Mouse (Mus musculus): ENCODE results near the gene Mrpl24. TPM values are rescaled to one million over a fixed set of nuclear protein-coding genes. Genes with fewer than 3 reads are reported as not detected.

Mrpl24 gene
- polyA plus RNA-seq, 1 experiment from 2014 or later = 74.7 TPM

DNA sequence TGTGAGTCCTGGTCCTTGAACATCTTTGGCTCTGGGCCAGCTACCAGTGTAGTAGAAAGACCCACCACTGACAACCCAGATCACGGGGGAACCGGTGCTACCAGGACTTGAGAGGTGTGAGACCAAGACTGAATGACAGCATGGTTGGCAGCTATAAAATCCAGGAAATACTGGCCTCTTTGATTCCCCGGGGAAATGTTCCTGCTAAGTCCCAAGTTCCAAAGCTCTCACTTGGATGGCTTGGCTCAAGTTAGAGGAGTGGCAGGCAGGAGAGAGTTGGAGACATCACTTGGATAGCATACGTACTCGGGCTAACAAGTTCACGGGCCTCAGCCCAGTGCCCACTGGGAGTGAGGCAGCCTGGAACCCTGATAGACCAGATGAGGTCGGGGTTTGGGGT, 24.3 kb downstream of the Mrpl24 start:
- Histone ChIP-seq H3K36me3 (peaks cover 59% of the 10 kb centered on the region), H3K4me3 (no peak overlapping the region), H3K27me3 (ENCODE audit: insufficient read depth, poor library complexity, severe bottlenecking) (no peaks in the 10 kb centered on the region), H3K27ac (0 out of 2 replicates have a peak overlapping the region, but pooled peaks have one; percentile 23), H3K4me1 (replicated peaks) (peaks cover 53% of the 10 kb centered on the region), H3K9me3 (no peaks in the 10 kb centered on the region)
- 86% methylated on average over 7 of the region's 7 CpGs for WGBS
- DNase-seq (ENCODE audit: low spot score) = no peak

DNA sequence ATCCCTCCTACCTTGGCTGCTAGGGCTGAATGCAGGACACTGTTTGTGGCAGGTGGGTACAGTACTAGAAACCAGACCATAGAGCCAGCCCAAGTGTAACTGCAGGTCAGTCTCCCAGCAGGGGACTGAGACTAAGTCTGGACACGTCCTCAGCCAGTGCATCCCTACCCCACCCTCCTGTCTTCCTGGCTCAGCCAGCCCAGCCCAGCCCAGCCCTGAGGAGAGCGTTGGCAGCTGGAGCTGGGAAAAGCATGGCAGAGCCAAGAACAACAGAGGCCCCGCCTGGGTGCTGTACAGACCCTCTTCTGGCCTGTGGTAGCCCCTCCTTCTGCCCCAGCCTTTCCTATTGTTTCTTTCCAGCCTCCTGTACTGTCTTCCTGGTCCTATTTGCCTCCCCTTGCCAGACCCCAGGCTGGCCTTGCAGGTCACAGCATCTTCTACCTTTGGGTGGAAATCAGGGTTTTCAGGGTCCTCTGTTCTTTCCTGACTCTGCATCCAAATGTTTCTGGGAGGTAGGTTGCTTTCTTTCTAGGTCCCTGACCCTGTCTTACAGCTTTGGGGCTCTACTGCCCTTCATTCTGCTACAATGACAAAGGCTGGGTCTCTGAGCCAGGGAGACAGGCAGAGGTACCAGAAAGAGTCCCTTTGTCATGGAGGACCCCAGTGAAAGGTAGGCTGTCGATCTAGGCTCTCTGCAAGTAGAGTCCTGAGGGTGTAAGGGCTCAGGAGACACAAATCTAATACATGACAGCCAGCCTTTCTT, 25.7 kb downstream of the Mrpl24 start:
- Histone ChIP-seq H3K4me3 (peak overlapping the region; percentile 75), H3K4me1 (replicated peaks) (peaks cover 68% of the 10 kb centered on the region), H3K9me3 (no peaks in the 10 kb centered on the region), H3K36me3 (peaks cover 44% of the 10 kb centered on the region), H3K27me3 (ENCODE audit: insufficient read depth, poor library complexity, severe bottlenecking) (no peaks in the 10 kb centered on the region), H3K27ac (peak overlapping the region; percentile 97)
- peak; percentile 43 for DNase-seq (ENCODE audit: low spot score)
- 16% methylated on average over 4 of the region's 4 CpGs for WGBS

DNA sequence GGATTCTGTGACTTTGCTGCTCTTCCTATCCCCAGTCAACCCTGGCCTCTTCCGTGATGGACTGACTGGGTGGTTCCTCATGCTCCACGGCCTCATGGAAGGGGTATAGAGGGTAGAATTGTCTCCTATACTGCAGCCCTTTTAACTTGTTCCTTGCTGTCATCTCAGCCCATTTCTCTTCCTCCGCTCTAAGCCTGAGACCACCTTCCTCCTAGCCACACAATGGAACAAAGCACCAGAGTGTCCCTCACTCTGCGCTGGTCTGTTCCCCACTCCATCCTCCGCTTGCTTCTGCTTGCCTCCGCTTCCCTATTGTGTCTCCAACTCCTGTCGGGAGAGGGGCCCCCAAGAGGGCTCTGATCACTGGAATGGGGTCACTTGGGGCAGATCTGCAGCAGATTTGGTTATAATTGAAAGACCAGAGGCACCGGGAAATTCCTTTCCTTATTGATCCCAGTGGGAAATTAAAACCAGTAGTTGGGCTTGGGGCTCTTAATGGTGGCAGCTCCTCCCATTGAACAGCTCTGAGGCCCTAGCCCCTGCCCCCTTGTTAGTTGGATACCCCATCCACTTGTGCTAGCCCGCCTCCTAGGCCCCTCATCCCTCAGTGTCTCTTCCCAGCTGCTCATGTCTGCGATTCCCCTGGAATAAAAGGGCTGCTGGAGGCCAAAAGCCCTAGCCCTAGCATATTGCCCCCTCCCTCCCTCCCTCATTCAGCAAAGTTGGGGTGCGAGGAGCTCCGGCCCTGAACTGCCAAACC, 26.7 kb downstream of the Mrpl24 start:
- H3K4me3 ChIP-seq = peak overlapping the region; percentile 75
- H3K36me3 ChIP-seq = peaks cover 35% of the 10 kb centered on the region
- H3K4me1 ChIP-seq (replicated peaks) = peaks cover 77% of the 10 kb centered on the region
- peak overlapping the region; percentile 97 for H3K27ac ChIP-seq
- H3K9me3 ChIP-seq = no peaks in the 10 kb centered on the region
- 2% methylated on average over 12 of the region's 12 CpGs for WGBS
- H3K27me3 ChIP-seq (ENCODE audit: insufficient read depth, poor library complexity, severe bottlenecking) = no peaks in the 10 kb centered on the region
- DNase-seq (ENCODE audit: low spot score) = peak; percentile 66

DNA sequence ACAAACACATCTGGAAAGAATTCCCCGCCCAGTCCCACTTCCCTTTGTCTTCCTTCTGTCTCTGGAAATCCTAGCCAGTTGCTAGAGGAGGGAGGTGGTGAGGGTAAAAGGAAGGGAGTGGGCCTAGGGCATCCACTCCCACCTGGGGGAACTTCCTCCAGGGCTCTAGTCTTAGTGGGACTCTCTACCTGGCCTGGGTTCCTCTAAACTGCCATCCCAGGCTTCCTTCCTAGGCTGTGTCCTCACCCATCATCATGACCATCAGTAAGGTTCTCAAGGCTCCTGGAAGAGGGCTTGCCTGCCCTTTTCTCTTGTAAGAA, 27.2 kb downstream of the Mrpl24 start:
- H3K4me1 ChIP-seq (replicated peaks) = peaks cover 82% of the 10 kb centered on the region
- WGBS = 9% methylated on average over 1 of the region's 1 CpGs

DNA sequence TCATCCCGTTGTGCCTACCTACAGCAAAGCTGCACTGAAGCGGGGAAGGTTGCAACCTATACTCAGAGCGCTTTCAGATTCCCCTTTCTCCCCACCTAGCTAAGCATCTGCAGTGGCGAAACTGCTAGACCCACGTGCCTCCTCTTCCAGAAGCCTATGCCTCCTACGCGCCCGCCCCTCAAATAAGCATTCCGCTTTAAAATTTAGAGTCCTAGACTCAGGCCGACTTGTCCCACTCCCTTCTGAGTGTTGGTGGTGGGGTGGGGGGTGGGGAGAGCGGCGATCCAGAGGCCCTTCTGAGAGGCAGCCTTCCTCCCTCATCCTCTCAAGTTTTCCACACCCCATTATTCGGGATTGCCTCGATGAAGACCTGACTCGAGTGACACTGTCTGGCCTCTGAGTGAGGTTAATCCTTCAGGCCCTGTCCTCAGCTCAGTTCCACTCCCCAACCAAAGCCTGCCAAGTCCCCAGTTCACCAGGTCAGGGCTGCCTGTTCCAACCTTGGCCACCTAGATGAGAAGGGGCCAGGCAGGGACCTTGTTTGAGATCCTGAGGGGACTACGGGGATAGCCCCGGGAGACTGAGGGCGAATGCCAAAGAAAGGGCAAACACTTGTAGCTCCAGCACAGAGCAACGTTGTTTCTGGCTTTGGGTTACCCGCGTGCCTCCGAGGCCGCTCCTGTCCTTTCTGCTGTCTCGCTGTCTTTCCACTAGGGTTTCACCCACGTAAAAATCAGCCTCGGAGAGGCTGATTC, 27.9 kb downstream of the Mrpl24 start:
- Histone ChIP-seq H3K4me3 (peak overlapping the region; percentile 75), H3K36me3 (peaks cover 32% of the 10 kb centered on the region), H3K4me1 (replicated peaks) (peaks cover 90% of the 10 kb centered on the region), H3K9me3 (no peaks in the 10 kb centered on the region), H3K27ac (peak overlapping the region; percentile 97), H3K27me3 (ENCODE audit: insufficient read depth, poor library complexity, severe bottlenecking) (no peaks in the 10 kb centered on the region)
- no peak for DNase-seq (ENCODE audit: low spot score)
- WGBS = 1% methylated on average over 26 of the region's 26 CpGs

More for the DNA sequence above, 27.2 kb downstream of the Mrpl24 start:
- Histone ChIP-seq H3K36me3 (peaks cover 32% of the 10 kb centered on the region), H3K27me3 (ENCODE audit: insufficient read depth, poor library complexity, severe bottlenecking) (no peaks in the 10 kb centered on the region), H3K4me3 (peak overlapping the region; percentile 75), H3K9me3 (no peaks in the 10 kb centered on the region), H3K27ac (peak overlapping the region; percentile 97)
- DNase-seq (ENCODE audit: low spot score) = no peak

DNA sequence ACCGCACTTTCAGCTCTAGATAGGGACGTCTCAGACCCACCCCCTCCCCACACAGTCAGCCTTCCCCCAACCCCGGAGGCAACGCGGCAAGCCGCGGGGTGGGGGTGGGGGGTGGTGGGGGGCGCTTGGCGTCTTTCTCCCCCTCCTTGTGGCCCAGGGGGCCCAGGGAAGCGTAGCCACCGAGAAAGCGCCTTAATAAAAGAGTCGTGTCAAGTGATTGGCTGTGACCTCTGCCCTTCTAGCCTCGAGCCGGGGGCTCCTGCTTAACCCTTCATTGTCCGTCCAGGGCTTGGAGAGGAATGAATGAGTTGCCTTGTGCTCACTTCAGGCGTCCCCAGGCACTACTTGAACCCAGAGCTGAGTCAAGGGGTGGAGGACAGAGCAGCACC, 28.5 kb downstream of the Mrpl24 start:
- H3K9me3 ChIP-seq = no peaks in the 10 kb centered on the region
- peaks cover 95% of the 10 kb centered on the region for H3K4me1 ChIP-seq (replicated peaks)
- peaks cover 32% of the 10 kb centered on the region for H3K36me3 ChIP-seq
- H3K27ac ChIP-seq = peak overlapping the region; percentile 97
- H3K4me3 ChIP-seq = peak overlapping the region; percentile 75
- under 1% methylated on average over 17 of the region's 17 CpGs for WGBS
- H3K27me3 ChIP-seq (ENCODE audit: insufficient read depth, poor library complexity, severe bottlenecking) = no peaks in the 10 kb centered on the region
- peak; percentile 92 for DNase-seq (ENCODE audit: low spot score)

DNA sequence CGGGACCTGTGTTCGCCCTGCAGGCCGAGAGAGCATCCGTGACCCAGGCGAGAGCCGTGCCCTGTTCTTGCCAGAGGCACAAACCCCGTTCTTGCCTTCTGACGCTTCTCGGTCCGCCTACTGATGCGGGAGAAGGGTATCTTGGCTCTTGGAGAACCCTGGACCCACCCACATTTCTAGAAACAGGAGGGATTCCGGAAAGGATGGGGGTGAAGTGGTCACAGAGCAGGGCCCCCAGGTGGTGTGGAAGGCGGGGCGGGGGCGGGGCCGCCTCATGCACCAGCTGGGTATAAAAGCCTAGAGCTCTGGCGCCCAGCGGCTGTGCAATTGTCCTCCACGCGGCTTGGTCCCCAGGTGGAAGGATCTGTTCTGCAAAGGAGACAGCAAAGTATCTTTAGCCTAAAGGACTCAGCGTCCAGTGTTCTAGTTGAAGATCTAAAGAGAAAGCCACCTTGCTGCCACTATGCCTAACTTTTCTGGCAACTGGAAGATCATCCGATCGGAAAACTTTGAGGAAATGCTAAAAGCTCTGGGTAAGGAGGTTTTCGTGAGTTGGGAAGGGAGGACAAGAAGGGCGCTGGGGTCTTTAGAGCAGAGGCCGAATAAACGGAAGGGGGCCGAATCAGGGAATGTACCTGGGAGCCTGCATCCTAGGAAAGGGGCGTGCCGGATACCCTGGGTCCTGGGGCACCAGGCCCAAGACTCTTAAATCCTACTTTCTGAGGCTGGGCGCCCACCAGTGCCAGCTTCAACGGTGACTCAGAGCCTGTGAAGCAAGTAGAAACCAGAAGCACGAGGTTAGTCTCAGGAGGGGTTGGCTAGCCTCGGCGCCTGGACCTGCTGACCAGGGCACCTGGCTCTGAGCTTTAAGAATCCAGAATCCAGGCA, 29.3 kb downstream of the Mrpl24 start, which contains the start of gene Crabp2:
Crabp2 (plus strand) TSS at position 289 of the 888 bp plus-strand sequence.
- Histone ChIP-seq H3K4me3 (peak within 1 kb of the TSS; percentile 75), H3K27me3 (ENCODE audit: insufficient read depth, poor library complexity, severe bottlenecking) (no peaks in the 10 kb centered on the region), H3K4me1 (replicated peaks) (peaks cover 100% of the 10 kb centered on the region), H3K27ac (peak within 1 kb of the TSS; percentile 97), H3K36me3 (peaks cover 32% of the 10 kb centered on the region), H3K9me3 (no peaks in the 10 kb centered on the region)
- DNase-seq (ENCODE audit: low spot score) = peak; percentile 81
- WGBS = under 1% methylated on average over 35 of the region's 35 CpGs

DNA sequence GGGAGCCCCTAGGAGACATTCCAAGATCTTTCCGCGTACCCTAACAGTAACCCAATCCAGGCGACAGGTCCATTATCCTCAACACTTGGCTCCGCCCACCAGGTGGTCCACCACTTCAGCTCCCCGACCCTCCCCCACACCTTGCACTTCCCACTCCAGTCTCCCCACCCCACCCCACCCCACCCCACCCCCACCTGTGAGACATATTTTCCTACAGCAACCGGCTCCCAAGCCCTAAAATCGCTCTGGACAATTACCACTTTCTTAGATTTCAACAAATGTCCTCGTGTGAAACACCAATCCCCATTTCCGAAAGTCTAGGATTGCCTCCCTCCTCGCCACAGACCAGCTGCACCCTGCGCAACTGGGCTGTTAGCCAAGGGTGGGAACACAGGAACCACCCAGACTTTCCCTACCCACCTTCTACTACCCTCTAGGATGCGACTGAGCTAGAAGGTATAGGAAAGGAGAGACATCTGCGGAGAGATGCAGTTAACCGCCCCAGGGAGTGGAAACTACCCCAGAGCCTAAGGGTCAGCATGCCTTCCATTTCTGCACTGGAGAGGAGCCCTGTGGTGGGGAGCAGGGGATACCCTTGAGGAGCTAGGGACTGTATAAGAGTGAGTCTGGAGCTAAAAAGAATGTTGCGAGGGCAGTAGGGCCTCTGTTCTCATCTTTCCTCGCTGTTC, 30.1 kb downstream of the Mrpl24 start:
- WGBS = under 1% methylated on average over 16 of the region's 16 CpGs
- peaks cover 93% of the 10 kb centered on the region for H3K4me1 ChIP-seq (replicated peaks)

DNA sequence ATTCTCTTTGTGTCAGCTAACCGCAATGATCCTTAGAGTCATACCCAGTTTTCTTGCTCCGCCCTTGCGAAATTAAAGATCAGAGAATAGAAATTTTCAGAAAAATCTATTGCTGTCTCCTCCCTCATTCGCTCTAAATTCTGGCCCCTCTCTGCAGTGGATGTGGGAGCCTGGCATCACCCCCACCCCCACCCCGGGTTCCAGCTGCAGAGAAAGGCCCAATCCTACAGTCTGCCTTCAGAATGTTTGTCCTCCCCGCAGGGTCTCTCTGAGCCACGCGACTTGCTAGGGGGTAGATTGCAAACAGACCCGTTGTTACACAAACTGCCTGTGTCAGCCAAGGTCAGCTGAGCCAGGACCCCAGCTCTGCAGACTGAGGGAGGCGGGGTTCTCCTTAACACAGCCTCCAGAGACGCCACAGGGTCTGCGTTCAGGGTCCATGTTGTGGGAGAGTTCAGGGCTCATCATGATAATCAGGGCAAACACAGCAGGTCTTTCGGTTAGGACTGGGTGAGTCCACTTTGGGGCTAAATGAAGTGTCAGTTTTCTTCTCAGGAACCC, 30.7 kb downstream of the Mrpl24 start:
- peak; percentile 71 for DNase-seq (ENCODE audit: low spot score)
- Histone ChIP-seq H3K4me1 (replicated peaks) (peaks cover 87% of the 10 kb centered on the region), H3K4me3 (peak overlapping the region; percentile 75), H3K36me3 (peaks cover 37% of the 10 kb centered on the region), H3K27me3 (ENCODE audit: insufficient read depth, poor library complexity, severe bottlenecking) (no peaks in the 10 kb centered on the region), H3K27ac (peak overlapping the region; percentile 97), H3K9me3 (no peaks in the 10 kb centered on the region)
- WGBS = 2% methylated on average over 13 of the region's 13 CpGs

More for the DNA sequence above, 30.1 kb downstream of the Mrpl24 start:
- H3K9me3 ChIP-seq = no peaks in the 10 kb centered on the region
- peak; percentile 41 for DNase-seq (ENCODE audit: low spot score)
- H3K27me3 ChIP-seq (ENCODE audit: insufficient read depth, poor library complexity, severe bottlenecking) = no peaks in the 10 kb centered on the region
- peak overlapping the region; percentile 75 for H3K4me3 ChIP-seq
- peaks cover 33% of the 10 kb centered on the region for H3K36me3 ChIP-seq
- H3K27ac ChIP-seq = peak overlapping the region; percentile 97

DNA sequence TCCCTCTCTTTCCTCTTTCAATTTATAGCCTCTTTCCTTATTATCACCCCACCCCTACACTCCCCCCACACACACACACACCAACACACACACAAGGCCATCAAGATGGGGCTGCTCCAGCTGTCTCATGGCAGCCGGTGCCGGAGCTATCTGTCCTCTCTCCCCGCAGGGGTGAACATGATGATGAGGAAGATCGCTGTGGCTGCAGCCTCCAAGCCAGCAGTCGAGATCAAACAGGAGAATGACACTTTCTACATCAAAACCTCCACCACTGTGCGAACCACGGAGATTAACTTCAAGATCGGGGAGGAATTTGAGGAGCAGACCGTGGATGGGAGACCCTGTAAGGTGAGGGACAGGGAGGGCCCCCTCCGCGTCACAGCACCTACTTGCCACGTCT, 32.6 kb downstream of the Mrpl24 start:
- no peaks in the 10 kb centered on the region for H3K9me3 ChIP-seq
- peak overlapping the region; percentile 97 for H3K27ac ChIP-seq
- H3K36me3 ChIP-seq = peaks cover 40% of the 10 kb centered on the region
- 15% methylated on average over 12 of the region's 12 CpGs for WGBS
- H3K4me3 ChIP-seq = peak overlapping the region; percentile 75
- H3K27me3 ChIP-seq (ENCODE audit: insufficient read depth, poor library complexity, severe bottlenecking) = no peaks in the 10 kb centered on the region
- DNase-seq (ENCODE audit: low spot score) = no peak
- peaks cover 74% of the 10 kb centered on the region for H3K4me1 ChIP-seq (replicated peaks)

DNA sequence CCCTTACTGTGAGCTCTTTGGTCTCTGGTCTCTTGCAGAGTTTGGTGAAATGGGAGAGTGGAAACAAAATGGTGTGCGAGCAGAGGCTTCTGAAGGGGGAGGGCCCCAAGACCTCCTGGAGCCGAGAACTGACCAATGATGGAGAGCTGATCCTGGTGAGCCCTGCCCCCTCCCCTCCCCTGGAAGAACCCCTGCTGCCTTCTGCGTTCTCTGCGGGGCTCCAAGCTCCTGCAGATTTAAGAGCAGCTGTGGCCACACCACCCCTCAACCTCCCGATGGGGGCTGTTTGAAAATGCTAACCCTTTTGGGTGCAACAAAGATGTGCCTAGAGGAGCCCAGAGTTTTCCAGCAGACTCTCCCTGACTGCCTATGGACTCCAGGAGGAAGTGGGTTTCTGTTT, 33.1 kb downstream of the Mrpl24 start:
- H3K4me1 ChIP-seq (replicated peaks) = peaks cover 72% of the 10 kb centered on the region

More for the DNA sequence above, 33.1 kb downstream of the Mrpl24 start:
- peak; percentile 60 for DNase-seq (ENCODE audit: low spot score)
- 3% methylated on average over 5 of the region's 5 CpGs for WGBS
- Histone ChIP-seq H3K27me3 (ENCODE audit: insufficient read depth, poor library complexity, severe bottlenecking) (no peaks in the 10 kb centered on the region), H3K4me3 (peak overlapping the region; percentile 75), H3K9me3 (no peaks in the 10 kb centered on the region), H3K27ac (peak overlapping the region; percentile 97), H3K36me3 (peaks cover 40% of the 10 kb centered on the region)
